ENCODE assay signal across 8 mouse cellular contexts in the genomic region with DNA sequence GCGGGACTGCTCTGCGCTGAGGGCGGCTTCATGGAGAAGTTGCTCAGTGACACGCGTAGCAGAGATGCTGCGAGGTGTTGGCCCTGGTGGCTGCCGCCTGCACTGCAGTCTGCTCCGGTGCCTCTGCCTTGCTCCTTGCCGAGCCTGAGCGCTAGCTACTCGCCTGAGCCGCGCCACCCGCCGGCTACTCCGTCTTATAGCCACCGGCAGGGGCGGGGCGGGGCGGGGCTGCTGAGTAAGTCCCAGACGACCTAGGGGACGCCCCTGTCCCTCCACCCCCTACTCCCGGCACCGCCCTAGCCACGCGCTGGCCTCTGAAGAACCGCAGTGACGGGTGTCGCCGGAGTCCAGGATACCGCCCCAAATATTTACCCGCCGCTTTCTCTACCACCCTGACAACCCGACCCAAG. TPM values are rescaled to one million over a fixed set of nuclear protein-coding genes. Genes with fewer than 3 reads are reported as not detected.
DNase-seq lines count a peak whose midpoint lies in the region; ATAC-seq and TF ChIP-seq lines count a peak whose summit lies in the region.

TSS of gene Rgcc (minus strand) at position 180 of the 410 bp plus-strand sequence.

- no peaks in the 10 kb centered on the region; the same call in 1 of the 2 replicates for H3K27me3 ChIP-seq in embryonic facial prominence, embryonic 11.5 days (ENCODE audit: control insufficient read depth, insufficient read depth, low read length)
- no peaks in the 10 kb centered on the region for H3K27me3 ChIP-seq in intestine, postnatal 0 days (replicated peaks; ENCODE audit: control insufficient read depth, insufficient read depth, low read length)
- peaks cover 74% of the 10 kb centered on the region for H3K27me3 ChIP-seq in midbrain, embryonic 10.5 days (ENCODE audit: low read depth, poor library complexity, severe bottlenecking)

- peak within 1 kb of the TSS; percentile 65 for H3K9ac ChIP-seq in embryonic facial prominence, embryonic 11.5 days (replicated peaks; ENCODE audit: low read length)
- H3K9ac ChIP-seq in intestine, postnatal 0 days (ENCODE audit: low read depth, low read length): peak within 1 kb of the TSS; percentile 54

- peak; percentile 95 for DNase-seq in adrenal gland, postnatal 25 days
- DNase-seq in embryonic facial prominence, embryonic 11.5 days (ENCODE audit: low spot score): peak; percentile 95
- peak; percentile 89 to 90 for DNase-seq in left cerebral cortex, postnatal 36 days (ENCODE audit: low spot score in 2 of 2)
- peak; percentile 95 for DNase-seq in midbrain, embryonic 10.5 days (ENCODE audit: low spot score)
- DNase-seq in right cerebral cortex, postnatal 36 days (ENCODE audit: low spot score in 2 of 2): peak; percentile 87 to 89
- peak; percentile 89 to 93 for DNase-seq in urinary bladder, postnatal 4 days (ENCODE audit: low spot score in 2 of 2)

- H3K4me1 ChIP-seq in embryonic facial prominence, embryonic 11.5 days (ENCODE audit: control insufficient read depth, insufficient read depth, low read length): peaks cover 5% of the 10 kb centered on the region
- peaks cover 5% of the 10 kb centered on the region; the same call in 1 of the 2 replicates for H3K4me1 ChIP-seq in intestine, postnatal 0 days (replicated peaks; ENCODE audit: control insufficient read depth, insufficient read depth, low read length)
- H3K4me1 ChIP-seq in midbrain, embryonic 10.5 days: peaks cover 35% of the 10 kb centered on the region

- H3K4me2 ChIP-seq in embryonic facial prominence, embryonic 11.5 days (ENCODE audit: low read depth, low read length): peak within 1 kb of the TSS; percentile 99
- H3K4me2 ChIP-seq in intestine, postnatal 0 days (replicated peaks; ENCODE audit: low read depth): peak within 1 kb of the TSS; percentile 92

- TF ChIP-seq CTCF in intestine, postnatal 0 days (IDR thresholded peaks at IDR 0.05; ENCODE audit: low read depth): peak; percentile 94

- intact Hi-C loops in left cerebral cortex, postnatal 36 days (cut with DNase I): loop anchor here (5.0 kb wide), 1 partner anchor 99 kb away; no protein-coding TSS in a partner anchor

- no peaks in the 10 kb centered on the region for H3K9me3 ChIP-seq in embryonic facial prominence, embryonic 11.5 days (replicated peaks; ENCODE audit: control insufficient read depth, low read length)
- H3K9me3 ChIP-seq in intestine, postnatal 0 days (ENCODE audit: control insufficient read depth): no peaks in the 10 kb centered on the region
- H3K9me3 ChIP-seq in midbrain, embryonic 10.5 days (replicated peaks): no peaks in the 10 kb centered on the region

- WGBS in embryonic facial prominence, embryonic 11.5 days: under 1% methylated on average over 34 of the region's 34 CpGs
- 1% methylated on average over 34 of the region's 34 CpGs for WGBS in intestine, postnatal 0 days
- under 1% methylated on average over 34 of the region's 34 CpGs for WGBS in midbrain, embryonic 10.5 days

- H3K36me3 ChIP-seq in embryonic facial prominence, embryonic 11.5 days (replicated peaks; ENCODE audit: control insufficient read depth, insufficient read depth, low read depth, low read length): no peaks in the 10 kb centered on the region
- no peaks in the 10 kb centered on the region for H3K36me3 ChIP-seq in intestine, postnatal 0 days (ENCODE audit: control insufficient read depth, insufficient read depth)
- H3K36me3 ChIP-seq in midbrain, embryonic 10.5 days: no peaks in the 10 kb centered on the region

- 0 out of 2 replicates have a peak within 1 kb of the TSS, but pooled peaks have one; percentile 1 for H3K27ac ChIP-seq in embryonic facial prominence, embryonic 11.5 days (replicated peaks; ENCODE audit: low read depth, low read length)
- H3K27ac ChIP-seq in intestine, postnatal 0 days (ENCODE audit: low read depth, low read length): no peak within 1 kb of the TSS
- peak within 1 kb of the TSS; percentile 53 for H3K27ac ChIP-seq in midbrain, embryonic 10.5 days (replicated peaks)

- peak; percentile 97 for ATAC-seq in embryonic facial prominence, embryonic 11.5 days (replicated peaks; ENCODE audit: insufficient number of reproducible peaks, low FRiP score, low TSS enrichment, low read depth)
- ATAC-seq in granulocyte monocyte progenitor cell, adult 5-6 weeks (replicated peaks; ENCODE audit: poor library complexity, severe bottlenecking): peak; percentile 82
- peak; percentile 98 for ATAC-seq in intestine, postnatal 0 days

- peak within 1 kb of the TSS; percentile 55 for H3K4me3 ChIP-seq in embryonic facial prominence, embryonic 11.5 days (ENCODE audit: low read depth, low read length)
- H3K4me3 ChIP-seq in intestine, postnatal 0 days (ENCODE audit: low read depth, low read length): peak within 1 kb of the TSS; percentile 57
- H3K4me3 ChIP-seq in midbrain, embryonic 10.5 days: peak within 1 kb of the TSS; percentile 62

RNA-seq across cellular contexts. Expression of gene Rgcc, which starts in this region (rescaled TPM):
- 92.6 and 100 TPM in 2 replicates for total RNA-seq in adrenal gland, postnatal 25 days (2021)
- 52.8 TPM in 2 replicates for polyA plus RNA-seq in embryonic facial prominence, embryonic 11.5 days (2014; fragmentation: Nextera tagmentation; extraction: Ambion mirVana)
- 84.3 and 97.4 TPM in 2 replicates for total RNA-seq in granulocyte monocyte progenitor cell, adult 5-6 weeks (2014; fragmentation: Nextera tagmentation)
- total RNA-seq in granulocyte monocyte progenitor cell, adult 5-6 weeks (2017): 241 and 247 TPM in 2 replicates
- 42.5 and 54.8 TPM in 2 replicates for polyA plus RNA-seq in intestine, postnatal 0 days (2015; fragmentation: Nextera tagmentation; extraction: Ambion mirVana)
- total RNA-seq in left cerebral cortex, postnatal 36 days (2021): 10 to 100 TPM; 30.1 to 39.0 TPM
- polyA plus RNA-seq in midbrain, embryonic 10.5 days (2016; fragmentation: Nextera tagmentation; extraction: Ambion mirVana): 16.1 and 18.7 TPM in 2 replicates
